Mouse (Mus musculus): ENCODE data around the gene S100pbp. TPM values are rescaled to one million over a fixed set of nuclear protein-coding genes. Genes with fewer than 3 reads are reported as not detected.
A peak's percentile ranks its signal among the peaks of the same experiment; 100 is the strongest.

The S100pbp gene
- total RNA-seq, 1 experiment from 2014 or later, result 24.5 TPM

- no peak for DNase-seq
These were observed 31.8 kb upstream of the S100pbp start for GRCm38 (mm10) chr4:129221097-129222010.

- DNase-seq, result no peak
These were observed 31.0 kb upstream of the S100pbp start for GRCm38 (mm10) chr4:129220376-129221089.

- DNase-seq, result no peak
These were observed 29.7 kb upstream of the S100pbp start for GRCm38 (mm10) chr4:129219198-129219597.

- DNase-seq, result no peak
These were observed 29.1 kb upstream of the S100pbp start for GRCm38 (mm10) chr4:129218569-129219175.

GRCm38 (mm10) chr4:129212486-129212885 lies 23.0 kb upstream of the S100pbp start:
- peak; percentile 40 for DNase-seq

- DNase-seq, result peak; percentile 61
These were observed 21.9 kb upstream of the S100pbp start for GRCm38 (mm10) chr4:129211461-129211860.

- DNase-seq, result no peak
These were observed 20.0 kb upstream of the S100pbp start for GRCm38 (mm10) chr4:129209504-129209903.

- DNase-seq, result no peak
These were observed 17.3 kb upstream of the S100pbp start for GRCm38 (mm10) chr4:129206792-129207191.

- DNase-seq, result peak; percentile 42
These were observed 15.1 kb upstream of the S100pbp start for GRCm38 (mm10) chr4:129204655-129205054.

GRCm38 (mm10) chr4:129197514-129197913 lies 8.0 kb upstream of the S100pbp start:
- no peak for DNase-seq

- DNase-seq, result no peak
These were observed 4.8 kb upstream of the S100pbp start for GRCm38 (mm10) chr4:129194280-129194679.

GRCm38 (mm10) chr4:129191691-129192090 lies 2.2 kb upstream of the S100pbp start:
- DNase-seq, result no peak

GRCm38 (mm10) chr4:129190538-129190937 lies 1.0 kb upstream of the S100pbp start:
- peak; percentile 32 for DNase-seq

- peak; percentile 71 for DNase-seq
These were observed 555 bp downstream of the S100pbp start for GRCm38 (mm10) chr4:129188803-129189541.

- DNase-seq, result no peak
These were observed 1.4 kb downstream of the S100pbp start for GRCm38 (mm10) chr4:129188041-129188659.

- no peak for DNase-seq
These were observed 10.0 kb downstream of the S100pbp start for GRCm38 (mm10) chr4:129179560-129179959.

GRCm38 (mm10) chr4:129172529-129172928 lies 17.0 kb downstream of the S100pbp start:
- DNase-seq, result no peak

- DNase-seq, result peak; percentile 31
These were observed 27.8 kb downstream of the S100pbp start for GRCm38 (mm10) chr4:129161581-129162255.

GRCm38 (mm10) chr4:129161076-129161475 lies 28.5 kb downstream of the S100pbp start:
- DNase-seq, result peak; percentile 43

GRCm38 (mm10) chr4:129158549-129158948 lies 31.0 kb downstream of the S100pbp start:
- peak; percentile 34 for DNase-seq

GRCm38 (mm10) chr4:129157541-129157940 lies 32.0 kb downstream of the S100pbp start:
- no peak for DNase-seq
